Mouse (Mus musculus): ENCODE measurements around the gene Krt16. TPM values are rescaled to one million over a fixed set of nuclear protein-coding genes. Genes with fewer than 3 reads are reported as not detected.

The Krt16 gene
- polyA plus RNA-seq (2015; fragmentation: Illumina TruSeq; extraction: RNeasy Lipid Tissue Mini Kit (QIAGEN cat#74804); ENCODE audit: low read depth, low replicate concordance), result not detected

GRCm38 (mm10) chr11:100248852-100249465, at the start of gene Krt16:
Gene Krt16, minus strand, starts transcription at chr11:100248902.

GRCm38 (mm10) chr11:100269821-100270332, 21.2 kb upstream of the Krt16 start, which contains the start of gene Krt42:
Gene Krt42, minus strand, starts transcription at chr11:100269871.

GRCm38 (mm10) chr11:100260514-100261234, 12.0 kb upstream of the Krt16 start, which contains the start of gene Krt17:
Gene Krt17, minus strand, starts transcription at chr11:100261029.

GRCm38 (mm10) chr11:100207498-100207897, 41.2 kb downstream of the Krt16 start, which contains the start of gene Krt14:
Gene Krt14, minus strand, starts transcription at chr11:100207548.

Other genes with a start within 250 kb of the Krt16 start
- not detected for gene Krt33a, start 232.7 kb downstream of the Krt16 start, polyA plus RNA-seq (2015; fragmentation: Illumina TruSeq; extraction: RNeasy Lipid Tissue Mini Kit (QIAGEN cat#74804); ENCODE audit: low read depth, low replicate concordance)
- gene Krt33b, start 219.0 kb downstream of the Krt16 start, polyA plus RNA-seq (2015; fragmentation: Illumina TruSeq; extraction: RNeasy Lipid Tissue Mini Kit (QIAGEN cat#74804); ENCODE audit: low read depth, low replicate concordance), result not detected
- gene Krt34, start 207.3 kb downstream of the Krt16 start, polyA plus RNA-seq (2015; fragmentation: Illumina TruSeq; extraction: RNeasy Lipid Tissue Mini Kit (QIAGEN cat#74804); ENCODE audit: low read depth, low replicate concordance), result not detected
- gene Krt31, start 198.4 kb downstream of the Krt16 start, polyA plus RNA-seq (2015; fragmentation: Illumina TruSeq; extraction: RNeasy Lipid Tissue Mini Kit (QIAGEN cat#74804); ENCODE audit: low read depth, low replicate concordance), result not detected
- gene Krt32, start 160.7 kb downstream of the Krt16 start, polyA plus RNA-seq (2015; fragmentation: Illumina TruSeq; extraction: RNeasy Lipid Tissue Mini Kit (QIAGEN cat#74804); ENCODE audit: low read depth, low replicate concordance), result not detected
- gene Krt35, start 152.7 kb downstream of the Krt16 start, polyA plus RNA-seq (2015; fragmentation: Illumina TruSeq; extraction: RNeasy Lipid Tissue Mini Kit (QIAGEN cat#74804); ENCODE audit: low read depth, low replicate concordance), result not detected
- not detected for gene Krt36, start 143.3 kb downstream of the Krt16 start, polyA plus RNA-seq (2015; fragmentation: Illumina TruSeq; extraction: RNeasy Lipid Tissue Mini Kit (QIAGEN cat#74804); ENCODE audit: low read depth, low replicate concordance)
- gene Krt13, start 127.3 kb downstream of the Krt16 start, polyA plus RNA-seq (2015; fragmentation: Illumina TruSeq; extraction: RNeasy Lipid Tissue Mini Kit (QIAGEN cat#74804); ENCODE audit: low read depth, low replicate concordance), result not detected
- 0.94 TPM for gene Krt15, start 113.0 kb downstream of the Krt16 start, polyA plus RNA-seq (2015; fragmentation: Illumina TruSeq; extraction: RNeasy Lipid Tissue Mini Kit (QIAGEN cat#74804); ENCODE audit: low read depth, low replicate concordance)
- gene Krt19, start 100.2 kb downstream of the Krt16 start, polyA plus RNA-seq (2015; fragmentation: Illumina TruSeq; extraction: RNeasy Lipid Tissue Mini Kit (QIAGEN cat#74804); ENCODE audit: low read depth, low replicate concordance), result not detected
- gene Krt9, start 55.7 kb downstream of the Krt16 start, polyA plus RNA-seq (2015; fragmentation: Illumina TruSeq; extraction: RNeasy Lipid Tissue Mini Kit (QIAGEN cat#74804); ENCODE audit: low read depth, low replicate concordance), result 6.8 TPM
- not detected for gene Krt14, start 41.4 kb downstream of the Krt16 start, polyA plus RNA-seq (2015; fragmentation: Illumina TruSeq; extraction: RNeasy Lipid Tissue Mini Kit (QIAGEN cat#74804); ENCODE audit: low read depth, low replicate concordance)
- gene Krt17, start 12.1 kb upstream of the Krt16 start, polyA plus RNA-seq (2015; fragmentation: Illumina TruSeq; extraction: RNeasy Lipid Tissue Mini Kit (QIAGEN cat#74804); ENCODE audit: low read depth, low replicate concordance), result not detected
- not detected for gene Krt42, start 21.0 kb upstream of the Krt16 start, polyA plus RNA-seq (2015; fragmentation: Illumina TruSeq; extraction: RNeasy Lipid Tissue Mini Kit (QIAGEN cat#74804); ENCODE audit: low read depth, low replicate concordance)
- 796 TPM for gene Eif1, start 71.0 kb upstream of the Krt16 start, polyA plus RNA-seq (2015; fragmentation: Illumina TruSeq; extraction: RNeasy Lipid Tissue Mini Kit (QIAGEN cat#74804); ENCODE audit: low read depth, low replicate concordance)
- gene Gast, start 85.5 kb upstream of the Krt16 start, polyA plus RNA-seq (2015; fragmentation: Illumina TruSeq; extraction: RNeasy Lipid Tissue Mini Kit (QIAGEN cat#74804); ENCODE audit: low read depth, low replicate concordance), result not detected
- gene Hap1, start 107.2 kb upstream of the Krt16 start, polyA plus RNA-seq (2015; fragmentation: Illumina TruSeq; extraction: RNeasy Lipid Tissue Mini Kit (QIAGEN cat#74804); ENCODE audit: low read depth, low replicate concordance), result 104 TPM
- 33.4 TPM for gene Jup, start 148.9 kb upstream of the Krt16 start, polyA plus RNA-seq (2015; fragmentation: Illumina TruSeq; extraction: RNeasy Lipid Tissue Mini Kit (QIAGEN cat#74804); ENCODE audit: low read depth, low replicate concordance)
- 19.1 TPM for gene P3h4, start 165.9 kb upstream of the Krt16 start, polyA plus RNA-seq (2015; fragmentation: Illumina TruSeq; extraction: RNeasy Lipid Tissue Mini Kit (QIAGEN cat#74804); ENCODE audit: low read depth, low replicate concordance)
- 5.4 TPM for gene Fkbp10, start 166.8 kb upstream of the Krt16 start, polyA plus RNA-seq (2015; fragmentation: Illumina TruSeq; extraction: RNeasy Lipid Tissue Mini Kit (QIAGEN cat#74804); ENCODE audit: low read depth, low replicate concordance)
- 82.3 TPM for gene Nt5c3b, start 192.9 kb upstream of the Krt16 start, polyA plus RNA-seq (2015; fragmentation: Illumina TruSeq; extraction: RNeasy Lipid Tissue Mini Kit (QIAGEN cat#74804); ENCODE audit: low read depth, low replicate concordance)
- gene Klhl10, start 193.0 kb upstream of the Krt16 start, polyA plus RNA-seq (2015; fragmentation: Illumina TruSeq; extraction: RNeasy Lipid Tissue Mini Kit (QIAGEN cat#74804); ENCODE audit: low read depth, low replicate concordance), result 0.43 TPM
- 23.5 TPM for gene Klhl11, start 223.8 kb upstream of the Krt16 start, polyA plus RNA-seq (2015; fragmentation: Illumina TruSeq; extraction: RNeasy Lipid Tissue Mini Kit (QIAGEN cat#74804); ENCODE audit: low read depth, low replicate concordance)